Mouse (Mus musculus): Measurements from ENCODE around the gene Ccdc85b. TPM values are rescaled to one million over a fixed set of nuclear protein-coding genes. Genes with fewer than 3 reads are reported as not detected.
"Not testable (repeated sequence)": the region's sequence is repeated elsewhere in the genome, so short reads cannot be mapped to it uniquely, and the experiment has no call there.

Gene Ccdc85b
- total RNA-seq, 4 experiments from 2014 or later: 8.3 to 10.4 (median 8.9) TPM

DNA sequence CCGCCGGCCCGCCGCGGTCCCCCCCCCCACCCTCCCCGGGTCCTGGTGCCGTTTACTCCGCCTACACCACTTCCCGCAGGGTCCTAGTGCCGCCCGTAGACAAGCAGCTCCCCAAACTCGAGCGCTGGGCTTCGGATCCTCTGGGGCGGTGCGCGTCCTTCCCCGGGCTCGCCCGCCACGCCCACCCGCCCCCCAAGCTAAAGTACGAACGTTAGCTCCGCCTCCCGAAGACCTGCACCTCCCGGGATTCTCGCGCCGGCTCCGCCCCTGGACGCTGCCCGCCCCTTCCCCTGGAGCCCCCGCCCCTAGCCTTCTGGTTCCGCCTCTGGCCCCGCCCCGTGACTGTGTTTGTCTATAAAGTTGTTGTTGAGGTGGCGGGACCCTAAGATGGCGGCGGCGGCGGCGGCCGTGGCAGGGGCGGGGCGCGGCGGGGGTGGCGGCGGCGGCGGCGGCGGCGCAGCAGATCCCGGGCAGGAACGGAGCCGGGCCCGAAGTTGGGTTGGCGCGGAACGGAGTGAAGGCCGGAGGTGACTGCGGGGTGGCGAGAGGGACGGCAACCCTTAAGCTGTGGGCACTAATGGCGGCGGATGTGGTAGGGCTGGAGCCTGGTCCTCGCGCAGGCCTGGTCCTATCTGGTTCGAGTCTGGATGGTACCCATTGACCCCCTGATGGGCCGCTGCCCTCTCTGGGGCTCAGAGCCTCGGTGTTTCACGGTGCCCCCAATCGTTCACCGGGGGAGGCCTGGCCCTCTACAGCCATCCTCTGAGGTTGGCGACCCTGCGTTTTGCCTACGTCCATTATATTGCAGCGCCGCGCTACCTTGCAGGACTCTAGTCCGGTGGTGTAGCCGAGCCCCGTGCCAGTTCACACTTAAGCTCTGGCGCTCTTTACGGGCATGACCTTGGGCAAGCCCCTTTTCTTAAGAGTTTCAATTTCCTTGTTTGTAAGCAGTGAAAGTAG, 32.6 kb downstream of the Ccdc85b start, which contains the start of the genes Drap1 and AI837181:
Gene Drap1, minus strand, starts transcription at position 198 of the 960 bp plus-strand sequence.
Gene AI837181, plus strand, starts transcription at position 363 of the 960 bp plus-strand sequence.
- peak; percentile 90 for DNase-seq (ENCODE audit: low spot score)

DNA sequence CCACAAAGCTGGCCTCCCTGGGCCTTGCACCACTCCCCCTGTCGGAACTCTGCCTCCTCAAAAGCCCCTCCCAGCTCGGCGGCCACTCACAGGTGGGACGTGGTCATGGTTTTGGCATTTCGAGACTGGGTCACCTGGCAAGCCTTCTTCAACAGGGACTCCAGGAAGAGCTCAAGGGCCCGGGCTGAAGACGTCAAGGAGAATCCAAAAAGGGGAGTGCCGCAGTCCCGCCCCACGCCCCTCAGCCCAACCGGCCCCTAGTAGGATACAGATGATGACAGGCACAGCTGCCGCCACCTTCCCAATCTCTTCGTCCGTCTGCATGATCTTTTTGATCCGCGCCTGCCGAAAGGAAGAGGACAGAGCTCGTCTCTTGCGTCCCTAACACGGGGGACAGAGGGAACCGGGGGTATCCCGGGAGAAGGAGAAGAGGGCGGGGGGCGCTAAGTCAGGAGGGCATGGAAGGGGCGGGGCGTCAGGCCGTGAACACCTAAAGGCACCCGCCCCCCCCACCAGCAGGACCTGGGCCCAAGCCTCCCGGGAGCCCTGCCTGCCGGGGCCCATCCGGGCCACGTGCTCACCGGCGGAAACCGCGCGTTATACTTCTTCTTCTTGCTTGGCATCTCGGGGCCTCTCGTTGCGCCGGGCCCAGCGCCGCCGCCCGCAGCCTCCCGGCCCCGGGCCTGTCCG, 33.5 kb downstream of the Ccdc85b start:
- peak; percentile 55 for DNase-seq (ENCODE audit: low spot score)

DNA sequence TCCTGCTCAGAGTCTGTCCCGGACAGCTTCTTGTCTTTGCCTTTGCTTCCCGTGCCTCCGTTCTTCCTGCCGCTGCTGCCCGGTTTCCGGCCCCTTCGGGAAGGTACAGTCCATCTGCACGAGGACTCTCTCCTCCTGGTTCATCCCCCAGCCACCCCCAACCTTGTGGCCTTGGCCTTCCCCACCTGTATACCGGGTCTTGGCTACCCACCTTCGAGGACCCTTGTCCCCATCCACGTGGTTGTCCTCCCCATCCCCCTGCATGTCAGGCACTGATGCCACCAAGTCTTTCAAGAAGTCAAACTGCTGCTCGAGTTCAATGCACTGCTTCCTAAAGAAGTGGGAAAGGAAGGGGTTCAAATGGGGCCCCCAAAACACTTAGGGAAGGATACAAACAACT, 34.1 kb downstream of the Ccdc85b start:
- DNase-seq (ENCODE audit: low spot score): no peak

DNA sequence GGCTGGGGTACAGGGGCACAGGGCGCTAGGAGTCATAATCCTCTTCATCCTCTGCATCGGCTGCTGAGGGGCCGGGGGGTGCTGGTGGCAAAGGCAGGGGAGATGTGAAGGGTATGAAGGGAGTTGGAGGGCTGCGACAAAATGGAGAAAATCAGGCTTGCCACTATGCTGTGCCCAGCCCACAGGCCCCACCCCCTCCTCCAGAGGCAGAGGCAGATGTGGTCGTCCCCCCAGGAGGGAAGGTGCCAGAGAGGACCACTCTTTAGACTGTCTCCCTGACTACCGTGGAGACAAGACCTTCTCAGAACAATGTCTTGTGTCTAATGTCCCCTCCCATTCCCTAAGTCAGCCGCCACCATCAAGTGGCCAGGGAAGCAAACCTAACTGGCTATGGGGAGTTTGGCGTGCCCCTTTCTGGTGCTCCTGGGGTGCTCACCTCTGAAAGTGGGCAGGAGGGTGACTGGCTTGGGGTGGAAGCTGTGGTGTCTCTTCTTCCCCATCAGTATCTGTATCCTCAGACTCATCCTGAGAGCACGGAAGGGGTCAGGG, 34.7 kb downstream of the Ccdc85b start:
- DNase-seq (ENCODE audit: low spot score): no peak

DNA sequence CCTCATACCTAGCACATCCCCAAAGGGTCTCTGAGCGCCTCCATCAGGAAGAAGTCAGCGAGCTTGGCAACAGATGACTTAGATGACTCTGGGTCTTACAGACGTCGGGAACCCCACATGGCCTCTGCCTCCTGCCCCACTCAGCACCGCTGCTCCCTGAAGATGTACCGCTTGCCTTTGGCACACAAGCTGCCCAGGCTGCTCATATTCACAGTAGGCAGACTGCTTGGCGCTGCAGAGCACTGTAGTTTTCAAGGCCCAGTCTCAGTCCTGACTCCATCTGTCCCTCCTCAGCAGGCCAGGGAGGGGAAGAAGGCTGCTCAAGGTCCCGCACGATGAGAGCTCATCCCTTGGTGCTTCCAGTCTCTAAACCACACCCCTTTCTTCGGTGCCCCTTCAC, 35.4 kb downstream of the Ccdc85b start:
- no peak for DNase-seq (ENCODE audit: low spot score)

GRCm38 (mm10) chr19:5421784-5422183, 35.9 kb downstream of the Ccdc85b start:
- DNase-seq (ENCODE audit: low spot score): no peak

- no peak for DNase-seq (ENCODE audit: low spot score)
Measured at GRCm38 (mm10) chr19:5420579-5420978, 37.1 kb downstream of the Ccdc85b start.

DNA sequence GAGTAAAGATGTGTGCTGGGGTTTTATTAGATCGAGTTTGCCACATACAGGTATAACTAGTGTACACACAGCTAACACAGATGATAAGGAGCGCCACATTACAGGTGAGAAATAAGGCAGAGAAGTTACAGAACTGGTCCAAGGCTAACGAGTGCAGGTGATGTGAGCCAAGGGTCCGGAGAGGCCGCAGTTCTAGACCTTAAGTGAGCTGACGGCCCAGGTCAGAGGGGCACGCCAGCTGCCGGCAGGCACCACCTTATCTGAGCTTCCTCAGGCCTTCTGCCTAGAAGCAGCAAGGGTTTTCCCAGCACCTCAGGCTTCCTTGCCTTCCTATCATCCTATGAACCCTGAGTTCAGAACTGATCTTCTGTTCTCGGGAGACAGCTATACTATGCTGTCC, 38.1 kb downstream of the Ccdc85b start:
- DNase-seq (ENCODE audit: low spot score): no peak

GRCm38 (mm10) chr19:5418750-5419466, 38.8 kb downstream of the Ccdc85b start:
- DNase-seq (ENCODE audit: low spot score): no peak

- DNase-seq (ENCODE audit: low spot score): peak; percentile 80
Measured at GRCm38 (mm10) chr19:5414534-5414957, 43.1 kb downstream of the Ccdc85b start.

- DNase-seq (ENCODE audit: low spot score): no peak
Measured at GRCm38 (mm10) chr19:5413840-5414239, 43.9 kb downstream of the Ccdc85b start.

- DNase-seq (ENCODE audit: low spot score): no peak
Measured at GRCm38 (mm10) chr19:5411961-5412360, 45.7 kb downstream of the Ccdc85b start.

- no peak for DNase-seq (ENCODE audit: low spot score)
Measured at GRCm38 (mm10) chr19:5410641-5411040, 47.1 kb downstream of the Ccdc85b start.

GRCm38 (mm10) chr19:5409068-5409467, 48.6 kb downstream of the Ccdc85b start:
- DNase-seq (ENCODE audit: low spot score): no peak

DNA sequence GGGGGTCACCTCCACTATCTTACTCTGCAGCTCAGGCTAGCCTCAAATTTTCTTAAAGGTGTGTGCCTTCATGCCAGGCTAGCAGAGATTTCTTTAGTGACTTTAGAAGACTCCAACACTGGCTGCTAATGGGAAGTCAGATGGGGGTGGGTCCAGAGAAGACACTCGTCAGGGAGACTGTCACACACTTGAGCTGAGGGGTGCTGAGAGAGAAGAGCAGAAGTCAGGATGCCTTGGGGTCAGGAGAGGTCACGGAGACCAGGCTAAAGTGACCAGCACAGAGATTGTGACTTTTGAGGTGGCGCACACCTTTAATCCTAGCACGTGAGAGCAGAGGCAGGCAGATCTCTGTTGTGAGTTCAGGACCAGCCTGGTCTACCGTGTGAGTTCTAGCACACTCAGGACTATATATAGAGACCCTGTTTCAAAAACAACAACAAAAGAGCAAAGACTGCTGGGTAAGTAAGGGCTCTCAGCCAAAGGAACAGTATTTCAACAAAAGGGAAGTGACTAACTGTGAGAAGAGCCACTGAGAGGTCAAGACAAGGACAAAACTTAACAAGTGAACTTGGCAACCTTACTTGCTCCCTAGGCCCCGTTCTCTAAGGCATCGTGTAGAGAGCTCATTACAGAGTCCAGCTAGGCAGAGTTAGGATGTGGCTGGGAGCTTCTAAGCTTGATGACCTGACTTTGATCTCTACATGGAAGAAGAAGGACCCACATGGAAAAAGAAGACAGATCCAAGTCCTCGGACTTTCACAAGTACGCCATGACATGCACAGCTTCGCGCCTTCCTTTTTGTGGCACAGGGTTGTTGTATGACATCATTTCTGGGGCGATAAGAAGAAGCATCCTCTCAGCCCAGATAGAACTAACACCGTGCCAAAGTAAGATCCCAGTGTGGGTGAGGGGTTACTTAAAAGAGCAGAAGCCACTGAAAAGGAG, 49.4 kb downstream of the Ccdc85b start:
- peak; percentile 84 for DNase-seq (ENCODE audit: low spot score)

DNA sequence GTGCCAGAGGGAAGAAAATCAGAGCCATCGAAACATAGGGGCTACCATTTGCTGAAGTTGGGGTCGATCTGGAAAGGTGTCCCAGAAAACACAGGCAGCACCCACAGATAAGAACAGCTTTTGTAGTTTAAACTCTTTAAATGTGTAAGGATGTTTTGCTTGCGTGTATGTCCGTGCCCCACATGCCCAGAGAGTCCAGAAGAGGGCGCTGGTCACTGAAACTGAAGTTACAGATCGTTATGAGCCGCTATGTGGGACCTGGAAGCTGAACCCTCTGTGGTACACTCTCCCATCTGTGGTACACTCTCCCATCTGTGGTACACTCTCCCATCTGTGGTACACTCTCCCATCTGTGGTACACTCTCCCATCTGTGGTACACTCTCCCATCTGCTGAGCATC, 50.6 kb downstream of the Ccdc85b start:
- DNase-seq (ENCODE audit: low spot score): no peak

GRCm38 (mm10) chr19:5406531-5407126, 51.1 kb downstream of the Ccdc85b start:
- DNase-seq (ENCODE audit: low spot score): not testable (repeated sequence)

GRCm38 (mm10) chr19:5405924-5406323, 51.8 kb downstream of the Ccdc85b start:
- DNase-seq (ENCODE audit: low spot score): no peak

Measured in heart, adult 8-10 months (tissue).